Mouse (Mus musculus) lung, postnatal 10 days (tissue): ENCODE results near the gene Serpinb7.

Source experiments
- DNase-seq: peaks from one replicate; pipeline ENCODE4 v3.0.0; 2021

Serpinb7 gene

GRCm38 (mm10) chr1:107399355-107399754, at the start of gene Serpinb7:
Gene Serpinb7 (plus strand): TSS chr1:107399655.
- DNase-seq: no peak

- DNase-seq: no peak
Measured at GRCm38 (mm10) chr1:107350392-107350791, 49.1 kb upstream of the Serpinb7 start.

DNA sequence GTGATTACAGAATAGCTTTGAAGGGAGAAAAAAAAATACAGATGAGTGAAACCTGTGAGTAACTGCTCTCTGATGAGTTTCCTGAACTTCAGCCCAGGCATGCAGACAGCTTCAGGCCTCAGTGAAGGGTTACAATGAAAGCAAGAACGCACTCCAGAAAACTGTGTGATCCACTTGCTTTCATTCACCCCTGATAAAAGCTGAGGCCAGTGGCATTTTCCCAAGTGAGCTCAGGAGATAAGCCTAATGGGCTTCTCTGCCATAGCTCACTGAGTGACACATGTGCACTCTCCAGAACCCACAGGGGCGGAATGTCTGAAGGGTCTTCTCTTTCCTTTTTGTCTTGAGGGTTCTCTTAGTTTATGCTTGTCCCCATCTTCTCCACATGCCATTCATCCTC, 48.3 kb upstream of the Serpinb7 start:
- DNase-seq: no peak

- no peak for DNase-seq
Measured at GRCm38 (mm10) chr1:107353046-107353445, 46.4 kb upstream of the Serpinb7 start.

- DNase-seq: no peak
Measured at GRCm38 (mm10) chr1:107360898-107361297, 38.6 kb upstream of the Serpinb7 start, which contains the start of gene Serpinb11. Gene Serpinb11 (plus strand): TSS chr1:107361198.

DNA sequence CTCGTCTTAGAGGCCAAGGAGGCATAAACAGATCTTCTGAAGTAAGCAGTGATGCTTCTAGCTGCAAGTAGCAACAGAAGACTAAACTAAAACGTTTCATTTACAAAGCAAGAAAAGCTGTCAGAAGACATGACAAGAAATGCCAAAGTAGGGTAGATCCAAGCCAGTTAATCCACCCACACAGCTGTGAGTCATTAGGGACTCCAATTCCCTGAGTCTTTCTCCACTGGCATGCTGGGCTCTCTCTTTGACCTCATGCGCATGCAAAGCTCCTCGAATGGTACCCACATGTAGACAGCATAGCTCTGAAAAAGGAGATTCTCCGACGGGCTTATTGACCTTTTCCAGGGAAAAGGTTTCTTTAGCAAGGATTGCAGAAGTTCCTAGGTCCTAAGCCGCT, 33.5 kb upstream of the Serpinb7 start:
- no peak for DNase-seq

DNA sequence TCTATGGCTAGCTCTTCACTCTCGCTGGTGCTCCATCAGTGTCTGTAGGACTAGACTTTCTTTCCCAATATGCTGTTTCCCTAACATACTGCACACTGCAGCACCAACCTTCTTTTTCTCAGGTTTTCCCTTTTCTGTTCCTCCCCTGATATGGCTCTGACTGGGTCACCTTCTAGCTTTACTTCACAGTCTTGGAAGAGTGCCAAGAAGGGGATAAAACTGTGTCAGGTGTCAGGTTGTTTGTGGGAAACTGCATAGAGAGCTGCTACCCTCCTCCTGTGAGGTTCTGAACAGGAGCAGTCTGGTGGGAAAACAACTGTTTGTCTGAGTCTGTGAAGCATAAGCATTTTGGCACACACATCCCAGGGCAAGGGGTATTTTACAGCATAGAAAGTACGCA, 30.5 kb upstream of the Serpinb7 start:
- DNase-seq: no peak

DNA sequence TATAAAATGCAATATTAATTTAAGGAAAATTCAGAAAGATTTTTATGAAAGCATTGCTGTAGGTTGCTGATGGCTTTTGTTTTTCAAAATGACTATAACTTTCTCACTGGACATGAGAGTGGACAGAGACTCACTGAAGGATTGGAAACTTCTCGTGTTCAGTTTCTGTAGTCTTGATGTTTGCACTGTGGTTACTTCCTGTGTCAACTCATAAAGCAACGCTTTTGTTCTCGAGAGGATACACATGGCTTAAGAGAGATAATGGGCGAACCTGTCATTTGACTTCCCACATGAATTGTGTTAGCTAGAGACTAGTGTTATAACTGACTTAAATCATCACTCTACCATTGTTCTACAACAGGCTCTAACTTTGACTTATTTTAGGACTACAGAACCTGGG, 22.5 kb upstream of the Serpinb7 start:
- DNase-seq: no peak

- DNase-seq: no peak
Measured at GRCm38 (mm10) chr1:107378368-107378767, 21.1 kb upstream of the Serpinb7 start.

GRCm38 (mm10) chr1:107381491-107381890, 18.0 kb upstream of the Serpinb7 start:
- DNase-seq: no peak

GRCm38 (mm10) chr1:107382404-107382803, 17.1 kb upstream of the Serpinb7 start:
- DNase-seq: no peak

DNA sequence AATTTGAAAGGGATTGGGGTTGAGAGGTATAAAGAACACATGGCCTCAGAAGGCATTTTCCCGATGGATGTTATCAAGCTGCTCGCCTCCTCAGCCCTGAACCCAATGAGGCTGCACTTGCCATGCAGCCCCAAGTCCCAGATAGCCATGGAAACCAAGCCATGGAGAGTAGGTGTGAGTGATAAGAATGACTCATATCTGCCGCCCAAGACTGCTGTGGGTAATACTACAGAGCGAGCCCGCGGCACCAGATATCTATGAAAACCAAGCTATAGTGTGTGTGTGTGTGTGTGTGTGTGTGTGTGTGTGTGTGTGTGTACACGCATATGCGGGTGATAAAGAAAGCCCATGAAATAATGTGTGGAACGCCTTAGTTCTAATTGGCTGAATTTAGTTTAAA, 14.9 kb upstream of the Serpinb7 start:
- DNase-seq: no peak

DNA sequence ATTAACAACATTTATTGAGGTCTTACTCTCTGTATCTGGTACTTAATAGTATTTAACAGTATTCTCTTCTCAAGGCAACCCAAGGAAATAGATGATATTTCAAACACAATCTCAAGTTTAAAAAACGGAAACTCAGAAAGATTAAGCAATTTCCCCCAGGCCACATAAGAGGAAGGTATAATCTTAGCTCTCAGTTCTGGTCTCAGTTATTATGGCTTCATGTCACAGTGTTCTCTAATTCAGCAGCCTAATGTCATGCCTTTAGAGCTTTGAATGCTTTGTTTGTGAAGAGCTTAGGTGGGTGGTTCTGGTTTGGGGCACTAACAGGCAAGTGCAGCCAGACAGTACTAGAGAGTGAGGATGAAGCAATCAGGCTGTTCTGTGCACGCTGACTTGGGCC, 9.7 kb upstream of the Serpinb7 start:
- no peak for DNase-seq

- DNase-seq: no peak
Measured at GRCm38 (mm10) chr1:107397481-107397880, 2.0 kb upstream of the Serpinb7 start.

GRCm38 (mm10) chr1:107402082-107402481, 2.6 kb downstream of the Serpinb7 start:
- no peak for DNase-seq

DNA sequence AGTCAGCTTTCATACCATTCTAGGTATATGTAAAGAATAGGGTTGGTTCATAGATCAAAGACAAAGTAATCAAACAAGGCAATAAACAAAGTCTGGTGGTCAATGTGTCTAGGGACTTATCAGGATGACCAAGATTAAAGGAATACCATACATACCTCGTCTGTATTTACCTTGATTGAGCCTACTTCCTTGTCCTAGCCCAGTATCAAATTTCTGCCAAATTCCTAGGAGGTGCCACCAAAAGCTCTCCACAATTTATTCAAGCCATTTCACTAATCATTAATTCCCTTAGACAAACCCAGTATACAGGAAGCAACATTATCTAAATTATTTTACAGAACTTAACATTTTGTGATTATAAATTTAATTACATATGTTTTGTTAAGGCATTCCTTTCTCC, 15.2 kb downstream of the Serpinb7 start:
- DNase-seq: no peak

- no peak for DNase-seq
Measured at GRCm38 (mm10) chr1:107422487-107422886, 23.0 kb downstream of the Serpinb7 start.

DNA sequence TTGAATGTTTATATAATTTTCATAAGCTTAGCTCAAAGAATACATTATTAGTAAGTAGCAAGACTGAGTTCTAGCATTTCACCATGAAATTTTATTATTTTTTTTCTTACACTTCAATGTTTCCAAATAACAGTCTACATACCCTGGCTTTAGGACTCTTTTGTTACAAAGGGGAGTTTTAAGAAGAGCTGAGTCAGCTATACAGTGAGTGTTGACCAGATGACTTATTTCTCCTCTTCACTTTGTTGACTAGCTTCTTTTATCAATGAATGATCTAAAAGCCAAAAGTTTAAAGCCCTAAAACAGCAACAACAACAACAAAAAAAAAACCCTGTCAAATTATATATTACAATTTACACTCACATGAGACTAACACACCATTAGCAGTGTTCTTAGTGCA, 31.8 kb downstream of the Serpinb7 start:
- DNase-seq: no peak

GRCm38 (mm10) chr1:107435528-107435927, 36.1 kb downstream of the Serpinb7 start:
- DNase-seq: no peak

DNA sequence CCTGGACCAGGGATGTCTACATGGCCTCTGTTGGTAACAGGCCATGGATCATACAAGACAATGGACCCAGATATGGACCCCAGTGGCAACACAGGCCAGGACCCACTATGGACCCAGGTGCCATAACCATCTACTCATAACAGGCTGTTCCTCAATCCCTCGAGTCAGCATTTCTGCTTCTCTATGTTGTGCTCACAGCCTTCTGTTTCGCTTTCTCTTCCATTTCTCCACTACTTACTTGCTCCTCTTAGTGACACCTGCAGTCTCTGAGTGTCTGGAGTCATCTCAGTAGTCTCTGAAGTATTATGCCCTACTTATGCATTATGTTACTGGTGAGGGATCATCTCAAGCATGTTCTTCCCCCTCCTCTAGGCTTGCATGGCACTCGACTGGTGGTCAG, 40.0 kb downstream of the Serpinb7 start:
- no peak for DNase-seq

GRCm38 (mm10) chr1:107445352-107445751, 45.9 kb downstream of the Serpinb7 start:
- DNase-seq: no peak

- DNase-seq: no peak
Measured at GRCm38 (mm10) chr1:107447228-107447931, 47.9 kb downstream of the Serpinb7 start.

DNA sequence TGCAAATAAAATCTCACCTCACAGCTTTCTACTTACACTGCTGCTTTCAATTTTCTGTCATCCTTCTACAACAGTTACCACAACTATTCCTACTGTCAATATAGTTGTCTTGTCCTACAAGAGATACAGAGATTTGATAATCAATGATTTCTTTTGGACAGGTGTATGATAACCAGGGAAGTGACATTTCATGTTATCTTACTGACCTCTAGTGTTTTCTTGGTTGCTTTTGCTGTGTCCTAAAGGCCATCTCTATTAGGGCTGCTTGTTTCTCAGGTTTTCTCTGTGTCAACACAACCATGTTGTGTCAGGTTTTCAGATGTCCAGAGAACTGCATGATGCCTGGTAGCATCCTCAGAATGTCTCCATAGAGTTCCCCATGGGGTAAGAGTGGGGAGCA, 80.5 kb downstream of the Serpinb7 start:
- DNase-seq: no peak

DNA sequence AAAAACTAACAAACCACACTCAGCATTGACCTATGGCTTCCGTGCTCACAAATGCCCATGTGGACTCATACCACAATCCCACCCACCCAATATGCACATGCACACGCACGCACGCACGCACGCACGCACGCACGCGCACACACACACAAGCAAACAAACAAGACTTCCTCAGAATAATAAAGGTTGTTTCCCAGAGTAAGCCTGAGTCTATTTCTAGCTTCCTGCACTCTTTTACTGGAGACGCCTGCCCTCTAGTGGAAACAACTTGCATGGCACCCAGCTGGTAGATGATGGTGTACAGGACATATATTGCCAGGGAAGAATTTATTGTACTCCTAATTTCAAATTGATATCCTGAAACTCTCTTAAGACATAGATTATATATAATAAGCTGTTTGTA, 82.0 kb downstream of the Serpinb7 start:
- DNase-seq: peak; percentile 67

DNA sequence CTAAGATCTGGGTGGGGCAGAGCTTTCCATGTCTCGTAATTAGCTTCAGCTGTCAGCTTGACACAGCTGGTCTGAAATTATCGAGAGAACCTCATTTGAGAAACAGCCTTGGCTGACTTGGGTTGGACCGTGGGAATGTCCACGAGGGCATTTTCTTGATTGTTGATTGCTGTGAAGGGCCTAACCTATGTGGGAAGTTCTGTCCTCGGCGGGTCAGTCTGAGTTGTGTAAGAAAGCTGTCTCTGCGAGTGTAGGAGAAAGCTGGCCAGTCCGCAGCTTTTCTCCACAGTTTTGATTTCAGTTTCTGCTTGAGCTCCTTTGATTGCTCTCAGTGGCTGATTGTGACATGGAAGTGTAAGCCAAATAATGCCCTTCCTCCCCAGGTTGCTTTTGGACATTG, 90.1 kb downstream of the Serpinb7 start:
- peak; percentile 17 for DNase-seq
